Mouse (Mus musculus): ENCODE data around the gene Insrr. TPM values are rescaled to one million over a fixed set of nuclear protein-coding genes. Genes with fewer than 3 reads are reported as not detected.

Insrr gene
- polyA plus RNA-seq, 1 experiment, result not detected

DNA sequence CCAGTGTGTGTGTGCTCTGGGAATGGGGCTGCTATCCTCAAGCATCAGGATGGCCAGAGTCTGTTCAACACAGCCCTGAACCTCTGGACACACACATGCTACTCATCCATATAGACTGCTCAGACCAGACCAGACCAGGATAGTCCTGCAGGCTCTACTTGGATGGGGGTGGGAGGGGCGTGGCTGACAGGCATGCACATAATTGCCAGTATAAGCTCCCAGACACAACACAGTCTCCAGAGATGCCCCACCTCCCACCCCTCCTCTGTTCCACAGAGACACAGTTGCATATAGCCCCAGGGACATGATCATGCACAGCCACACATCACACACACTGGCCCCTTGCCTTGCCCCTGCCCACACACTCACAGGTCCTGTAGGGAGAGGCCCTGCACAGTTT, 7.5 kb upstream of the Insrr start:
- TF ChIP-seq GATA1 (IDR thresholded peaks at IDR 0.05; ENCODE audit: low read length), result no peak
- TF ChIP-seq TAL1 (IDR thresholded peaks at IDR 0.05; ENCODE audit: low read length), result no peak
- Histone ChIP-seq H3K4me3 (replicated peaks) (no peak overlapping the region), H3K27me3 (ENCODE audit: control insufficient read depth) (peaks cover 32% of the 10 kb centered on the region), H3K9me3 (ENCODE audit: control insufficient read depth, low read length) (no peaks in the 10 kb centered on the region), H3K4me1 (ENCODE audit: control insufficient read depth) (no peaks in the 10 kb centered on the region), H3K36me3 (ENCODE audit: control insufficient read depth) (no peaks in the 10 kb centered on the region)

DNA sequence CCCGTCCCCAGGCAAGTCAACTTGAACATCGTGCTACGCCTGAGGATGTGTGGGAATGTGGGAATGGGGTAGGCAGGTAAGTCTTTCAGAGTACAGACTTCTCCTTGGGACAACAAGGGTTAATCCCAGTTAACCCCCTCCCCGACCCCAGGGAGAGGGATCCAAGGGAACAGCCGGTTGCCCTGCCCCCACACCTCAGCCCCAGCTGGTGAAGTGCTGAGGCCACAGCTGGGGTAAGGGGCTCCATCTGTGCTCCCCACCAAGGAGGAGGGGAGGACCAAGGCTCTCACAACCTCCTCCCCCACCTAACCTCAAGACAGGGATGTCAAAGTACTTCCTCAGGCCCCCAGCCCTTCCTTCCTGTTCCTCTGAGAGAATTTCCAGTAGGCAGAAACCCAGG, 7.0 kb upstream of the Insrr start:
- peaks cover 2% of the 10 kb centered on the region for H3K4me1 ChIP-seq (ENCODE audit: control insufficient read depth)
- H3K36me3 ChIP-seq (ENCODE audit: control insufficient read depth), result no peaks in the 10 kb centered on the region
- no peak overlapping the region for H3K4me3 ChIP-seq (replicated peaks)
- H3K27me3 ChIP-seq (ENCODE audit: control insufficient read depth), result peaks cover 37% of the 10 kb centered on the region
- no peak for TF ChIP-seq TAL1 (IDR thresholded peaks at IDR 0.05; ENCODE audit: low read length)
- TF ChIP-seq GATA1 (IDR thresholded peaks at IDR 0.05; ENCODE audit: low read length), result no peak
- peaks cover 3% of the 10 kb centered on the region; the same call in 1 of the 2 replicates for H3K9me3 ChIP-seq (ENCODE audit: control insufficient read depth, low read length)

DNA sequence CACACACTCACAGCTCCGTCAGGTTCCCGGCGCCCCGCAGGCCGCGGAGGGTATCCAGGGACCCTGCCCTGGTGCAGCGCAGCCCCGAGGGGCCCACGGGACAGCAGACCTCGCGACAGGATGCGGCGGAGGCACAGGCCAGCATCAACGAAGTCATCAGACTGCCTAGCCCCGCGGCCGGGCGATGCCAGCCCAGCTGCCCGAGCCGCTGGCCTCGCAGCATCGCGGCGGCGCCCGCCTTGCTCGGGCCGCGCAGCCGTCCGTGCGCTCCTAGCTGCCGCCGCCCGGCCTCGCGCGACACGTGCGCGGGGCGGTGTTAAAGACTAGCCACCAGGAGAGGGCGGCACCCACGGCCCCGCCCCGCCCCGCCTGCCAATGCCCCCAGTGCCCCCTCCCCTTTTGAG, 1.8 kb upstream of the Insrr start, which contains the start of gene Ntrk1:
Gene Ntrk1 (minus strand): TSS at position 241 of the 404 bp plus-strand sequence.
- Histone ChIP-seq H3K36me3 (ENCODE audit: control insufficient read depth) (no peaks in the 10 kb centered on the region), H3K27me3 (ENCODE audit: control insufficient read depth) (peaks cover 84% of the 10 kb centered on the region), H3K4me3 (replicated peaks) (no peak within 1 kb of the TSS), H3K4me1 (ENCODE audit: control insufficient read depth) (peaks cover 4% of the 10 kb centered on the region), H3K9me3 (ENCODE audit: control insufficient read depth, low read length) (peaks cover 3% of the 10 kb centered on the region; the same call in 1 of the 2 replicates)
- TF ChIP-seq GATA1 (IDR thresholded peaks at IDR 0.05; ENCODE audit: low read length), result no peak
- no peak for TF ChIP-seq TAL1 (IDR thresholded peaks at IDR 0.05; ENCODE audit: low read length)

DNA sequence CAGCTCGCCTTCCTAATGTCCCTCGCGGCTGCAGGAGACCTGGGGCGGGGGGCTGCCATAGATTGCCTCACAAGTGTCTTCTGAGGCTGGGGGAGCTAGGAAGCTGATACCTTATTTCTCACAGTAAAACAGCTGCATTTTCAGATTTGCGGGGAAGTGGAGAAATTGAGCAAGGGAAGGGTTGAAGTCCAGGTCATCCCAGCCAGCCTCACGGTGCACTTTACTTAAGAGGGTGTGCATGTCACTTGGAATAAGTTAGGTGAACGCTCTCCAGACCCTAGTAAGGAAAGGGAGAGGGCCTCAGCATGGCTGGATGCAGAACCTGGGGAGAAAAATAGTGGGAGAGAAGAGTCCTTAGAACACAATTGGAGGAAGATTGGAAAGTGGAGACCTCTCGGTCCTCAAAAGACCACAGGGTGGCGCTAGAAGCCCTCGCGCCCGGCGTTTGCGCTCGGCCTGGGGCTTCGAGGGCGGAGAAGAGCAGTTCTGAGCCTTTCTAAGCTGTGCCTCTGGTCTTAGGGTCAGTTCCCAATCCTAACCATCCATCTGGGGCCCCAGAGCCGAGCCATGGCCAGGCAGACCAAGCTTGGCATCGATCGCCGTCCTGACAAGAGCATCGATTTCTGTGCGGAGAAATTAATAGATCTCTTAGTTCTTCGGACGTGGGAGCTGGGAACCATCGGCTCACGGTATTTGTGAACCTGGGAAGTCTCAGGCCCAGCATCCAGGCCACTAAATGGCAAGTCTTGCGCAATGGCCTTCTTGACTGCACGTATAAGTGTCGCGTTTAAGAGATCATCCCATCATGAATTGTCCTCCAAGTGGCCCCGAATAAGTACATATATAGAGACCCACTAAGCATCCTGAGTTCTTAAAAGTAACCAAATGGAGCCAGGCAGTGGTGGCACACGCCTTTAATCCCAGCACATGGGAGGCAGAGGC, 1.1 kb upstream of the Insrr start:
- TF ChIP-seq GATA1 (IDR thresholded peaks at IDR 0.05; ENCODE audit: low read length) (no peak), TAL1 (IDR thresholded peaks at IDR 0.05; ENCODE audit: low read length) (no peak)
- H3K9me3 ChIP-seq (ENCODE audit: control insufficient read depth, low read length), result peaks cover 3% of the 10 kb centered on the region; the same call in 1 of the 2 replicates
- peaks cover 4% of the 10 kb centered on the region for H3K4me1 ChIP-seq (ENCODE audit: control insufficient read depth)
- peaks cover 91% of the 10 kb centered on the region for H3K27me3 ChIP-seq (ENCODE audit: control insufficient read depth)
- no peaks in the 10 kb centered on the region for H3K36me3 ChIP-seq (ENCODE audit: control insufficient read depth)
- no peak overlapping the region for H3K4me3 ChIP-seq (replicated peaks)

DNA sequence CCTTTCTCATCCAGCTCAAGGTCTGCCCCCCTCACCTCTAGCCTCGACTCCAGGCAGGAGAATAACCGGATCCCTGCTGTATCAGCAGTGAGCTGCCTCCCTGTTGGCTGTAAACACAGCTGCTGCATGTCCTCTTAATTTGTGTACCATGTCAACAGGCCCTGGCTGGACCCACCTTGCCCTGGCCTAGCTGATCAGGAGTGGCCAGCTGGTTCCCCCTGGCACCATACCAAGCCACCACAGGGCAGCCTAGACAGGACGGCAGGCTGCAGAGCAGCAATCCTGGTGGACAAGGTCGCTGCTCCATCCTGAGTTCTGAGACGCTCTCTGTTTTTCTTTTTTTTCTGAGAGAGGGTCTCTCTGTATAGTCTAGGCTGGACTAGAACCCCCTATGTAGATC, 4.9 kb downstream of the Insrr start:
- H3K9me3 ChIP-seq (ENCODE audit: control insufficient read depth, low read length), result no peaks in the 10 kb centered on the region
- TF ChIP-seq GATA1 (IDR thresholded peaks at IDR 0.05; ENCODE audit: low read length) (no peak), TAL1 (IDR thresholded peaks at IDR 0.05; ENCODE audit: low read length) (no peak)
- H3K27me3 ChIP-seq (ENCODE audit: control insufficient read depth), result peaks cover 86% of the 10 kb centered on the region
- no peaks in the 10 kb centered on the region for H3K36me3 ChIP-seq (ENCODE audit: control insufficient read depth)
- no peaks in the 10 kb centered on the region for H3K4me1 ChIP-seq (ENCODE audit: control insufficient read depth)
- H3K4me3 ChIP-seq (replicated peaks), result no peak overlapping the region

DNA sequence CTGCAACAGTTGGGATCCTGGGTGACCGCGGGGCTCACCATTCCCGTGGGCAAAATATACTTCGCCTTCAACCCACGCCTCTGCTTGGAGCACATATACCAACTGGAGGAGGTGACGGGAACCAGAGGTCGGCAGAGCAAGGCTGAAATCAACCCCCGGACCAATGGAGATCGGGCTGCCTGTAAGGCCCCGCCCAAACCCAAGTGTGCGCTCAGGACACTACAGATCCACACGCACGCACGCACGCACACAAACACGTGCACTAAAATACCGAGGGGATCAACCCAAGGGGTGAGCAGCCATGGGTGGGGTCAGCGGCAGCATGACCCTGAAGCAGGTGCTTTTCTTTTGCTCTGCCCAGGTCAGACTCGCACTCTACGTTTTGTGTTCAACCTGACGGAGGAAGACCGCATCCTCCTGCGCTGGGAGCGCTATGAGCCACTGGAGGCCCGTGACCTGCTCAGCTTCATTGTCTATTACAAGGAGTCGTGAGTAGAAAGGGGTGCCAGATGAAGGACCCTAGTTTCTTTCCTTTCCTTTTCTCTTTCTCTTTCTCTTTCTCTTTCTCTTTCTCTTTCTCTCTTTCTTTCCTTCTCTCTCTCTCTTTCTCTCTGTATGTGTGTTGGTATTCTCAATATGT, 7.4 kb downstream of the Insrr start:
- H3K27me3 ChIP-seq (ENCODE audit: control insufficient read depth), result peaks cover 75% of the 10 kb centered on the region
- no peaks in the 10 kb centered on the region for H3K36me3 ChIP-seq (ENCODE audit: control insufficient read depth)
- no peaks in the 10 kb centered on the region for H3K9me3 ChIP-seq (ENCODE audit: control insufficient read depth, low read length)
- H3K4me3 ChIP-seq (replicated peaks), result no peak overlapping the region
- TF ChIP-seq GATA1 (IDR thresholded peaks at IDR 0.05; ENCODE audit: low read length), result no peak
- TF ChIP-seq TAL1 (IDR thresholded peaks at IDR 0.05; ENCODE audit: low read length), result no peak
- no peaks in the 10 kb centered on the region for H3K4me1 ChIP-seq (ENCODE audit: control insufficient read depth)

DNA sequence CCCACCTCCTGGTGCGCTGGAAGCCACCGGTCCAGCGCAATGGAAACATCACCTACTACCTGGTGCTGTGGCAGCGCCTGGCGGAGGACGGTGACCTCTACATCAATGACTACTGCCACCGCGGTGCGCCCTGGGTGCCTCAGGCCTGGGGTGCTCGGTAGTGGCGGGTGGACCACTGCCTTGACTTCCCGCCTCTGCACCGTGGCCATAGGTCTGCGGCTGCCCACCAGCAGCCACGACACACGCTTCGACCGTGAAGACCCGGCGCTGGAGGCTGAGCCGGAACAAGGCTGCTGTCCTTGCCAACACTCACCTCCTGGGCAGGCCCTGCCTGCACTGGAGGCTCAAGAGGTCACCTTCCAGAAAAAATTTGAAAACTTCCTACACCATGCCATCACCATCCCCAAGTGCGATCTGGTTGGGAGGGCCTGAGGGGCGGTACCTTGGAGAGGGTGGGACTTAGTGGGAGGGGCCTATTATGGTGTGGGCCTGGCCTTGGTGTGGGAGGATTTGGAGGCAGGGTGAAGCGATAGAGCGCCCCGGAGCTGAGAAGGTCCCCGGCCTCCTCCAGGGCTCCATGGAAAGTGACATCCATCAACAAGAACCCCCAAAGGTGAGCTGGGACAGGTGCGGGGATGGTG, 12.7 kb downstream of the Insrr start:
- TF ChIP-seq TAL1 (IDR thresholded peaks at IDR 0.05; ENCODE audit: low read length), result no peak
- TF ChIP-seq GATA1 (IDR thresholded peaks at IDR 0.05; ENCODE audit: low read length), result no peak
- Histone ChIP-seq H3K4me1 (ENCODE audit: control insufficient read depth) (peaks cover 3% of the 10 kb centered on the region; the same call in 1 of the 2 replicates), H3K9me3 (ENCODE audit: control insufficient read depth, low read length) (no peaks in the 10 kb centered on the region), H3K27me3 (ENCODE audit: control insufficient read depth) (peaks cover 61% of the 10 kb centered on the region), H3K36me3 (ENCODE audit: control insufficient read depth) (no peaks in the 10 kb centered on the region), H3K4me3 (replicated peaks) (no peak overlapping the region)

DNA sequence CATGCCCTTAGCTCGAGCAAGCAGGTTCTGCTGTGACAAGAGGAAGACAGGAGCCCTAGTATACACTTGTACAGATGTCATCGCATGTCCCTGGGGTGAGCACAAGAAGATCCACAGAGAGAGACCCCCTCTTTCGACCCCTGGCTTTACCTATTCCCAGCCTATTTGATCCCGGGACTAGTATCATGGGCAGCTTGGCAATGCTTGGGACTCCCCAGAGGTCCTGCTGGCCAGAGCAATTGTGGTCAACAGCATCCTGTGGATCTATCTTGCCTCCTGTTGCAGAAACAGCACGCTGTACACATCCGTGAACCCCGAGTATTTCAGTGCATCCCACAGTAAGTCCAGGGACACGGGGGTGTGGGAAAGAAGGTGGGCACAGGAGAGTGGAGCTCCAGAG, 14.5 kb downstream of the Insrr start:
- no peaks in the 10 kb centered on the region for H3K9me3 ChIP-seq (ENCODE audit: control insufficient read depth, low read length)
- peaks cover 46% of the 10 kb centered on the region for H3K27me3 ChIP-seq (ENCODE audit: control insufficient read depth)
- no peak for TF ChIP-seq TAL1 (IDR thresholded peaks at IDR 0.05; ENCODE audit: low read length)
- TF ChIP-seq GATA1 (IDR thresholded peaks at IDR 0.05; ENCODE audit: low read length), result no peak
- H3K4me3 ChIP-seq (replicated peaks), result no peak overlapping the region
- no peaks in the 10 kb centered on the region for H3K36me3 ChIP-seq (ENCODE audit: control insufficient read depth)
- peaks cover 3% of the 10 kb centered on the region; the same call in 1 of the 2 replicates for H3K4me1 ChIP-seq (ENCODE audit: control insufficient read depth)

DNA sequence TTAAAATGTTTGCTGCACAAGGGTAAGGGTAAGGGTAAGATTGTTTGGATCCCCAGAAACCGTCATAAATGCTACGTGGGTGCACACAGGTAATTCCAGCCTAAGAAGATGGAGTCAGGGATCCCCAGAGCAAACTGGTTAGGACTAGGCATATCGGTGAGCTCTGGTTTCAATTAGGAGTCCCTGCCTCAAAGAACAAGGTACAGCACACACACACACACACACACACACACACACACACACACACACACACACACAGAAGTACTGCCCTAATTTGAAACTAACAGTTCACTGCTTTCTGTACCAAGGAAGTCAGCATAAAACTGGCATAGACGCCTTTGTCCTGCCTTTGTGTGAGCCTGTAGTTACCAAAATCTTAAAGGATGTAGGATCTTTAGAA, 15.7 kb downstream of the Insrr start:
- no peaks in the 10 kb centered on the region for H3K36me3 ChIP-seq (ENCODE audit: control insufficient read depth)
- no peaks in the 10 kb centered on the region for H3K9me3 ChIP-seq (ENCODE audit: control insufficient read depth, low read length)
- no peak overlapping the region for H3K4me3 ChIP-seq (replicated peaks)
- H3K27me3 ChIP-seq (ENCODE audit: control insufficient read depth), result peaks cover 41% of the 10 kb centered on the region
- no peak for TF ChIP-seq TAL1 (IDR thresholded peaks at IDR 0.05; ENCODE audit: low read length)
- H3K4me1 ChIP-seq (ENCODE audit: control insufficient read depth), result peaks cover 4% of the 10 kb centered on the region; the same call in 1 of the 2 replicates
